Mouse (Mus musculus) megakaryocyte-erythroid progenitor cell, adult 5-6 weeks (primary cell): ENCODE data around the gene Mlx. TPM values are rescaled to one million over a fixed set of nuclear protein-coding genes. Genes with fewer than 3 reads are reported as not detected.

Experiments
- ATAC-seq: replicated peaks from 2 replicates; pipeline ENCODE4 v1.8.0; 2016; ENCODE audit warnings: mild to moderate bottlenecking, inconsistent platforms; ENCODE audit not compliant: severe bottlenecking, poor library complexity, low FRiP score, low TSS enrichment
- total RNA-seq, 2 experiments: library from RNA; stranded (forward) in 1 of 2; stranded (reverse) in 1 of 2; fragments of 200-1000, 215-1000 nt in 1 of 2; fragments of >200 nt in 1 of 2; fragmentation: Nextera tagmentation in 1 of 2; gene quantifications; 2 replicates each; pipeline ENCODE4 v1.2.3; 2014 to 2017

Mlx gene
- total RNA-seq, 2 experiments from 2014 or later: 46.8 to 74.8 TPM

DNA sequence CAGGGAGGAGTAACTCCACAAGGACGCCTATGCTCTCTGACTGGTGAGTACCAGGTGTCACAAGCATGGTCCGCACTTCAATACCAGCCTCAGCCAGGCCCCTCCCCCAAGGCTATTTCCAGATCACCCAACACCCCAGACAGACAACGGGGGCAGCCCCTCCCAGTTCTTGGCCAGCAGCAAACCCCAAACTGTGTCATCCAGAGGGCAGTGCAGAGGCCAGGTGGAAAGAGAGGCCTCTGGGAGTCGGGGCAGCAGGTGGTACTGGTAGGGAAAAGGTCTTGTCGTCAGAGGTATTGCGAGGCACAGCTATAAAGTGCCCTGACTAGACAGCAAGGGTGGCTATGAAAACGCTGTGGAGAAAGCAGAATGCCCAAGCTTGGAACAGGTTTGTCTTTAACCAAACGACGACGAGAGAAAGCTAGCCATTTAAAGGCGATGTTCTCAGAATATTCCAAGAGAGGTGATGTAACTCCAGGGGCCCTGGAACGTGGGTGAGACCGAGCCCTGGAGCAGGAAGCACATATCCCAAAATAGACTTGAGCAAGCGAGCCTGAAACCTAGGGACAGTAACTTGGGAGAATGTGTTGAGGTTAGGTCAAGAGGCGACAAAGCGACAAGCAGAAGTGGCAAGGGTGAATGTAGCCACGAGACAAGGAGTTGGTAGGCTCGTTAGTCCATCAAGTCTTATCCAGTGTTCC lies 43.1 kb downstream of the Mlx start:
- ATAC-seq: no peak

DNA sequence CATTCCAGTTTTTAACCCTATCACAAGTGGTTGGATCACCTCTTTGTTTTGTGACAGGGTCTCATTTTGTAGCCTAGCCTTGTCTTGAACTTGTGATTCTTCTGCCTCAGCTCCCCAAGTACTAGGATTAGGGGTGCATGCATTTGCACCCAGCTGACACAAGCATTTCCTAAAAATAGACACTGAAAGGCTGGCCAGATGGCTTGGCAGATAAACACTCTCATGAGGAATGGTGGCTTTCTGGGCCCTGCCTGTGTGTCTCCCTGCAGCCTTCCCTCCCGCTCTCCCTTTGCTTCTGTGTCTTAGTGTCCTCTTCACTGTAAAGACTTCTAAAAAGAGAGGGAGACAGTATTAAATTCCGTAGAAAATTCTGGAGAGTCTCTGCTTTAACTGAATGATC lies 44.1 kb downstream of the Mlx start:
- peak; percentile 50; the same call in 1 of the 2 replicates for ATAC-seq

DNA sequence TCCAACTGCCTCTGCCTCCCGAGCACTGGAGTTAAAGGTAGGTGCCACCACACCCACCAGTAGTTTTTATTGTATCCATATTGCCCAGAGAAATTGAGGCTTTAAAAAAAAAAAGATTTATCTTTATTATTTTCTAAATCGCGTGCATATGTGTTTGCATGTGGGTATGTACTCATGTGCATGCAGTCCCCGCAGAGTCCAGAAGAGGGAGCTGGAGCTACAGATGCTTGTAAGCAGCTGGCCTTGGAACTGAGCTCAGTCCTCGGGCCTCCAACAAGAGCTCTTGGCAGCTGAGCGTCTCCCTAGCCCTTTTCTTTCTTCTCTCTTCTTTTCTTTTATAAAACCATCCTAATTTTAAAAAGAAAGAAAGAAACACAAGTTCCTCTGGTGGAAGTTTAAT lies 44.6 kb downstream of the Mlx start:
- ATAC-seq: no peak

DNA sequence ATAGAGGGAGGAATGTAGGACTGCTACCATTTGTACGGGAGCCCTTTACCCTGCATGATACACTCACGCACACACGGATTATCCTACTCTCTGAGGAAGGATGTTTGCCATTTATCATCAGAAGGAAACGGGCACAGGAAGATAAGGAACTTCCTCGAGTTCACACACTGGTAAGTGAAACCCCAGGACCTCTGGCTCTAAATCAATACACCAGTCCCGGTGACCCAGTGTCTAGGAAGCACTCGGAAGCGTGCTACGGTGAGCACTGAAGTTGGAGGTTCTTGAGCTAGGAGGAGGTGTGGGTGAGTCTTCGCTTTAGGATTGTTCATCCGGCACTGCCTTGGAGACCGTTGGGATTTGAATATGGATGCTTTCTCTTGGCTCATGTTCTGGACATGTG lies 46.0 kb downstream of the Mlx start:
- ATAC-seq: no peak

DNA sequence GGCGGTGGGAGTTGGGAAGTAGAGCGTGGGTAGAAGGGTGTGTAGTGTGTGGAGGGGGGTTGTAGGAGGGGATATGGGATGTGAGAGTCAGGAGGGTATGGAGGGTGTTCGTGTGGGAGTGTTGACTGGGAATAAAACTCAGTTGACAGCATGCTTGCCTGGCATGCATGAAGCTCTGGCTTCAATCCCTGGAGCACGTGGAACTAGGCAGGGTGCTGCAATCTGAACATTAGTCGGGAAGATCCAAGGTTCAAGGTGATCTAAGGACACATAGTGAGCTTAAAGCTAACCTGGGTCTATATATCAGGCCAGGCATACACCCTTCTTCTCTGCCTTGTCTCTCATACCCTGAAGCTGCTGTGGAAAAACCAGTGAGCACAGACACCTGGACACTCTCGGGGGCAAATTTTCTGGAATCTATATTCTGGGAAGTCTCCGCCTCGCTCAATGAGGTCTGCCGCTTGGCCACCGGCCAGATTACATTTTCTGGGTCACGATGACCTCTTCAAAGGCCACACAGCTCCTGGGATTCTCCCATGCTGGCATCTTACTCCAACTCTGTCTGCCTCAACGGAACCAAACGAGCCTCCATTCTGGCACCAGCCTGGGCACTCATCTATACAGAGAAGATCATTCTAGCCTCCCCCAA lies 47.3 kb downstream of the Mlx start:
- no peak for ATAC-seq

DNA sequence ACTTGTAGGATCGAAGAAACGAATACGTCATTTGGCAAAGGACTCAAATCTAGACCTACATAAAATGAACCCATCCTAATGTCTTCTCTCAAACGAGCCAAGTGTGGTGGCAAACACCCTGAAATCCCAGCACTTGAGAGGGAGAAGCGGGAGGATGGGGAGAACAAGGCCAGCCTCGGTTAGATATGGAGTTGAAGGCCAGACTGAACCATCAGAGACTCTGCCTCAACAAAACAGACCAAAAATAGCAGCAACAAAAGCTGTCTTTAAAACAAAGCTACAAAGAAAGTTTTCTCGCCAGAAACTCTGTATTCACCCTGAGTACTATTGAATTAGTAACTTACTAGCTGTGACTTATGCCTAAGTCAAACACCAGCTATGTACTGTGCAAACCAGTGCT lies 49.9 kb downstream of the Mlx start:
- no peak for ATAC-seq

DNA sequence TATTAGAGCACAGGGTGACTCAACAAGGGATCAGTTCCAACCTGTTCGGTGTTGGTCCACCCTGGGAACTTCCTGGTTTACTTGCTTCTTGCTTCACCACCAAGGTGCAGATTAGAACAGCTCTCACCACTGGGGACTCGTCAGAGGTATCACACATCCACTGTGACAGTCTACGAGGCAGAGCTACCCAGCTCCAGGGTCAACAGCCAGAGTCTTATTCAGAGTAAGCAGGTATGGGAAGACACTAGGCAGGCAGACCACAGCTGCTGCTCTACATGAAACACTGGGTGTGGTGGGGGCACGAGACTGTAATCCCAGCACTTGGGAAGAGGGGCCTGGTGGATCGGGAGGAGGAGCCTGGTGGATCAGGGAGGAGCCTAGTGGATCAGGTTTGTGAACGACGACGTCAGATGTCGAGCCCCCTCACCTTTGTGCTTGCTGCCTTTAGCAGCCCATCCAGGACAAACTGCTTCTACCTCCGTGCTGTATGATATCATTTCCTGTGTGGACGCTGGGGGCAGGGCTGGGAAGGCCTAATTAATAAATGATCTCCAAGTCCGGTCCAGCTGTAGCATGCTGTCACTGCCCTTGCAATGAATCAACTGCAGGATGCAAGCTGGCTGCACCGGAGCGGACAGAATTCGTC lies 51.6 kb downstream of the Mlx start:
- ATAC-seq: no peak

DNA sequence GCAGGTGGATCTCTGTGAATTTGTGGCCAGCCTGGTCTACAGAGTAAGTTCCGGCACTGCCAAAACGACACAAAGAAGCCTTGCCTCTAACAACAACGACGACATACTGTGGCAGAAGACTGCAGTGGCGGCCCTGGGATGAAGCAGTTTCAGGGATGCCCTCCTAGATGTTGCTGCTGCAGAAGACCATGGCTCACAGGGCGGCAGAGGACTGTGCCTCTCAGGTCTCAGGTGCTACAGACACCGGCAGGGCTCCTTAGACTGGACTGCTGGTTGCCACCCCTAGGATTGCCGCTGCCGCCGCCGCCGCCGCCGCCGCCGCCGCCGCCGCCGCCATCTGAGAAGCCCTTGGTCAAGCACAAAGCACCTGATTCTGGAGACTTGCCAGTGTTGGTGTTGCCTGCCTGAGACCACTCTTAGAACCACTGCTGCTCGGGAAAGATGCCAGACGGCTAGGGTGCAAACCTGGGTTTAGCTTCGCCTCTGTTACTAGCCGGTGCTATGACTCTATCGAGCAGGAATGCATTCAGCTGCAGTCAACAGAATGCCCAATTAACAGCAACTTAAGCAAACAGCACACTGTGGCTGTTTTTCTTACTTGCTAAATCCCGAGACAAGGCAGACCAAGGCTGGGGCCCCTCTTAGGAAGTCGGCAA lies 53.2 kb downstream of the Mlx start:
- no peak for ATAC-seq

DNA sequence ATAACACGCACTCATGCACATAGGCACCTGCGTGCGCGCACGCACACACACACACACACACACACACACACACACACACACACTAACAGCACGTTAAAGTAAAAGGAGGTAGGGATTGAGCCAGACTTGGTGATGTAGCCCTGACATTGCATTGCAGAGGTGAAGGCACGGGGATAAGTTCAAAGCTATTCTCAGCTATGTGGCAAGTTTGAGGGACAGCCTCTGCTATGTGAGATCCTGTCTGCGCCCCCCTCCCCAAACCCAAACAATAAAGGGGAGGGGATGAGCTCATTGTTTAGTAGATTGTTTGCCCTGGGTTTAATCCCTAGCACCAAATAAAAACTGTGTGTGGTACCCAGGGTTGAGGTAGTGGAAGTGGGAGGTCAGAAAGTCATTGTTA lies 54.0 kb downstream of the Mlx start:
- ATAC-seq: no peak

Other genes with a start within 250 kb of the Mlx start
- 45.1 and 53.5 TPM in 2 replicates for gene Stat5b, start 236.6 kb upstream of the Mlx start, total RNA-seq (2014; fragmentation: Nextera tagmentation)
- gene Stat5b, start 236.6 kb upstream of the Mlx start, total RNA-seq (2017): 37.0 and 58.7 TPM in 2 replicates
- 81.1 and 116 TPM in 2 replicates for gene Stat5a, start 227.9 kb upstream of the Mlx start, total RNA-seq (2014; fragmentation: Nextera tagmentation)
- gene Stat5a, start 227.9 kb upstream of the Mlx start, total RNA-seq (2017): 55.9 and 62.7 TPM in 2 replicates
- gene Stat3, start 147.7 kb upstream of the Mlx start, total RNA-seq (2014; fragmentation: Nextera tagmentation): 16.7 and 20.2 TPM in 2 replicates
- 20.3 and 50.3 TPM in 2 replicates for gene Stat3, start 147.7 kb upstream of the Mlx start, total RNA-seq (2017)
- 2.4 and 3.7 TPM in 2 replicates for gene Cavin1, start 116.4 kb upstream of the Mlx start, total RNA-seq (2014; fragmentation: Nextera tagmentation)
- gene Cavin1, start 116.4 kb upstream of the Mlx start, total RNA-seq (2017): 3.8 and 6.1 TPM in 2 replicates
- gene Atp6v0a1, start 77.8 kb upstream of the Mlx start, total RNA-seq (2014; fragmentation: Nextera tagmentation): 65.0 and 67.0 TPM in 2 replicates
- 32.0 and 71.5 TPM in 2 replicates for gene Atp6v0a1, start 77.8 kb upstream of the Mlx start, total RNA-seq (2017)
- 1.5 and 4.3 TPM in 2 replicates for gene Naglu, start 17.3 kb upstream of the Mlx start, total RNA-seq (2014; fragmentation: Nextera tagmentation)
- 3.1 and 4.5 TPM in 2 replicates for gene Naglu, start 17.3 kb upstream of the Mlx start, total RNA-seq (2017)
- not detected in 2 replicates for gene Hsd17b1, start 8.9 kb upstream of the Mlx start, total RNA-seq (2014; fragmentation: Nextera tagmentation)
- not detected in 2 replicates for gene Hsd17b1, start 8.9 kb upstream of the Mlx start, total RNA-seq (2017)
- 27.3 and 30.7 TPM in 2 replicates for gene Coasy, start 4.7 kb upstream of the Mlx start, total RNA-seq (2014; fragmentation: Nextera tagmentation)
- 15.1 and 17.2 TPM in 2 replicates for gene Coasy, start 4.7 kb upstream of the Mlx start, total RNA-seq (2017)
- gene Psmc3ip, start 8.2 kb downstream of the Mlx start, total RNA-seq (2014; fragmentation: Nextera tagmentation): 26.2 and 65.9 TPM in 2 replicates
- 38.0 and 79.3 TPM in 2 replicates for gene Psmc3ip, start 8.2 kb downstream of the Mlx start, total RNA-seq (2017)
- 17.0 and 20.6 TPM in 2 replicates for gene Retreg3, start 32.6 kb downstream of the Mlx start, total RNA-seq (2014; fragmentation: Nextera tagmentation)
- gene Retreg3, start 32.6 kb downstream of the Mlx start, total RNA-seq (2017): 29.3 and 36.7 TPM in 2 replicates
- 51.9 and 55.2 TPM in 2 replicates for gene Tubg1, start 32.7 kb downstream of the Mlx start, total RNA-seq (2014; fragmentation: Nextera tagmentation)
- gene Tubg1, start 32.7 kb downstream of the Mlx start, total RNA-seq (2017): 28.7 and 42.7 TPM in 2 replicates
- not detected in 2 replicates for gene Tubg2, start 68.6 kb downstream of the Mlx start, total RNA-seq (2014; fragmentation: Nextera tagmentation)
- gene Tubg2, start 68.6 kb downstream of the Mlx start, total RNA-seq (2017): not detected in 2 replicates
- not detected in 2 replicates for gene Cntnap1, start 83.2 kb downstream of the Mlx start, total RNA-seq (2014; fragmentation: Nextera tagmentation)
- 0.15 TPM in 1 of 2 replicates, not detected in the other for gene Cntnap1, start 83.2 kb downstream of the Mlx start, total RNA-seq (2017)
- gene Plekhh3, start 84.1 kb downstream of the Mlx start, total RNA-seq (2014; fragmentation: Nextera tagmentation): not detected in 2 replicates
- not detected in 2 replicates for gene Plekhh3, start 84.1 kb downstream of the Mlx start, total RNA-seq (2017)
- not detected in 2 replicates for gene Ccr10, start 88.2 kb downstream of the Mlx start, total RNA-seq (2014; fragmentation: Nextera tagmentation)
- not detected in 2 replicates for gene Ccr10, start 88.2 kb downstream of the Mlx start, total RNA-seq (2017)
- 18.2 and 20.6 TPM in 2 replicates for gene Ezh1, start 139.2 kb downstream of the Mlx start, total RNA-seq (2014; fragmentation: Nextera tagmentation)
- gene Ezh1, start 139.2 kb downstream of the Mlx start, total RNA-seq (2017): 13.8 and 20.3 TPM in 2 replicates
- not detected in 2 replicates for gene Ramp2, start 158.8 kb downstream of the Mlx start, total RNA-seq (2014; fragmentation: Nextera tagmentation)
- not detected in 2 replicates for gene Ramp2, start 158.8 kb downstream of the Mlx start, total RNA-seq (2017)
- 112 and 137 TPM in 2 replicates for gene Vps25, start 166.4 kb downstream of the Mlx start, total RNA-seq (2014; fragmentation: Nextera tagmentation)
- gene Vps25, start 166.4 kb downstream of the Mlx start, total RNA-seq (2017): 44.7 and 71.5 TPM in 2 replicates
- gene Wnk4, start 173.3 kb downstream of the Mlx start, total RNA-seq (2014; fragmentation: Nextera tagmentation): 0.25 and 1.4 TPM in 2 replicates
- gene Wnk4, start 173.3 kb downstream of the Mlx start, total RNA-seq (2017): 0.05 and 0.30 TPM in 2 replicates
- 2.3 and 3.7 TPM in 2 replicates for gene Cntd1, start 191.7 kb downstream of the Mlx start, total RNA-seq (2014; fragmentation: Nextera tagmentation)
- 2.1 and 4.2 TPM in 2 replicates for gene Cntd1, start 191.7 kb downstream of the Mlx start, total RNA-seq (2017)
- gene Coa3, start 191.8 kb downstream of the Mlx start, total RNA-seq (2014; fragmentation: Nextera tagmentation): 67.5 and 86.7 TPM in 2 replicates
- gene Coa3, start 191.8 kb downstream of the Mlx start, total RNA-seq (2017): 28.4 and 40.6 TPM in 2 replicates
- 86.7 and 98.7 TPM in 2 replicates for gene Becn1, start 215.0 kb downstream of the Mlx start, total RNA-seq (2014; fragmentation: Nextera tagmentation)
- 160 and 162 TPM in 2 replicates for gene Becn1, start 215.0 kb downstream of the Mlx start, total RNA-seq (2017)
- gene Psme3, start 228.9 kb downstream of the Mlx start, total RNA-seq (2014; fragmentation: Nextera tagmentation): 239 and 277 TPM in 2 replicates
- gene Psme3, start 228.9 kb downstream of the Mlx start, total RNA-seq (2017): 176 and 226 TPM in 2 replicates
- 7.6 and 11.5 TPM in 2 replicates for gene Aoc2, start 237.8 kb downstream of the Mlx start, total RNA-seq (2014; fragmentation: Nextera tagmentation)
- gene Aoc2, start 237.8 kb downstream of the Mlx start, total RNA-seq (2017): 1.9 and 2.9 TPM in 2 replicates
- gene Aoc3, start 243.3 kb downstream of the Mlx start, total RNA-seq (2014; fragmentation: Nextera tagmentation): not detected in 2 replicates
- 0.69 TPM in 1 of 2 replicates, not detected in the other for gene Aoc3, start 243.3 kb downstream of the Mlx start, total RNA-seq (2017)